Mouse (Mus musculus): Measurements from ENCODE around the gene Rpp40.

Rpp40 gene

DNA sequence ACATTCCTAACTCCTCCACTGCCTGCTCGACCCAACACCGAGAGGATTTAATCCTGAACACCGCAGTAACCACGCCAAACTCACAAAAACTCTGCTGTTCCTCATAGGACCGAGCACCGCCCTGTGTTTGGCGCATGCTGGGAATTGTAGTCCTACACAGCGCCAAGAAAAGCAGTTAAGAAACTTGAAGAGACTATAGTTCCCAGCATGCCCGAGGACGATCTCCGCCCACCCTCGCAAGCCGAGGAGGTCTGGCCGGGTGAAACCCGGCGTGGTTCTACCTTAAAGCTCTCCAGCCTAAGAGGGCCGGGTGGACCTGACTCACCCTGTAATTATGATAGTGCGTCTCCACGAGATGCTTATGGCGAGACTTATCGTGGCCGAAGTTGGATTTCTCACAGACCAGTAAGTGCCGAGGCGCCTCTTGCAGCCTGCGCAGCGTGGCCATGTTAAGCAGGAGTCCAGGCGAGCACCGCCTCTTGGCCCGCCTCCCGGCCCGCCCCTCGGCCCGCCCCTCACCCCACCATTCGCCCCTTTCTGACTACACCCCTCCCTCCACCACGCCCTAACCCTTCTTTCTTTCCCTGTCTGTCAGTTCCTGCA lies at the start of gene Rpp40:
TSS of gene Rpp40 (minus strand) at position 481 of the 603 bp plus-strand sequence.
- in situ Hi-C loops (cut with MboI; ENCODE audit: low sequenced_read_pairs): no loop called here

DNA sequence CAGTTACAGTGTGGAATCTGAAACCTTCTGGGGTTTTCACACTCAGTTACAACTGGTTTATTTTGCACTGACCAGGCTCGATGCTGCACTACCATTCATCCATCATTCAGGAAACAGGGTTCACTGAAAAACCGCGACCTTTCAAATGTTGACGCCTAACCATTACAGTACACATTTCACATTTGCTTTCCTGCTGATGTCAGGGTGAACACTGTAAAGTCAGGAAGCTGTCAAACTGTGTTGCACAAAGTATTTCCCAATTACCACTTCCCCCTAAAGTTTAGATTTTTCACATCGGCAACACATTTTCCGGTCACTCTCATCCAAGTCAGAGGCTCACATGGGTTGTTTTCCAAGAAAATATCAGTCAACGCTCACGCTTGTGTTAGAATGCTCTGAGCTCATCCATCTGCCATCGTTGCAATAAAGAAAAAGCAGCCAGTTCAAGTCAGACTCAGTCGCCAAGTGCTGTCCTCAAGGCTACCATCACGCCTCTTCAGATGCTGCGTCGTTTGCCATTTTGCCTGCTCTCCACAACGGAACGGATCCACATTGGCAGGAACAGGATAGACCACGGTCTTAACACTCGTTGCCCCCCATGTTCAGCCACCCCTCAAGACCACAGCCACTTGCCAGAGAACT lies 43.8 kb upstream of the Rpp40 start:
- in situ Hi-C loops (cut with MboI; ENCODE audit: low sequenced_read_pairs): loop anchor here (10.0 kb wide), 1 partner anchor 175 kb away; no protein-coding TSS in a partner anchor

DNA sequence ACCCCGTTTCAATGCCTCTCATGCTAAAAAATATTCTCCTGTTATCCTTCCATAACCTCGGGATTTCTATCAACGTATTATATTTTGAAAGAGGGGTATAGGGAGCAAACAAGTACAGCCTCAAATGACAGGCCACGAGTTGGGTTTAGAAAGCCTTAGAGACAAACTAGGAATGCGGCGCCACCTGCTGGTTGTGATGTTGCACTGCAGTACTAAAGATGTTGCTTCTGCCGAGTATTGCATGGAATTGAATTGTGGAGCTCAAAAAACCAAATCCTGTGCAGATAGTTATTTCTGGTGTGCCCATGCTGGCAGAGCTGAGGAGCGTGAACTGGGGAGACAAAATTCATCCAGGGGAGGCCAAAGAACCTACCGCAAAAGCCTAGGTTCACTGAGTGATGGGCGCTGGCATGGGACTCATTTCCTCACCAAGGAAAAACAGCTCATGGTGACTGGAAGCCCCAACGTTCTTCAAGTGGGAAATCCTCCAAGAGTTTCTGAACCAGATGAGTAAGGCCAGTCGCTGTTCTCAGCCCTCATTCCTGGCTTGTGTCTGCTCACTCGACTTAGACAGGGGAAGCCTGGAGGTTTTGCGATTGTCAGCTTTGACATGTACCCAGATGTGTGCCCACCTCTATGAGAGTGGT lies 41.3 kb upstream of the Rpp40 start:
- in situ Hi-C loops (cut with MboI; ENCODE audit: low sequenced_read_pairs): loop anchor here (10.0 kb wide), 1 partner anchor 173 kb away; no protein-coding TSS in a partner anchor

DNA sequence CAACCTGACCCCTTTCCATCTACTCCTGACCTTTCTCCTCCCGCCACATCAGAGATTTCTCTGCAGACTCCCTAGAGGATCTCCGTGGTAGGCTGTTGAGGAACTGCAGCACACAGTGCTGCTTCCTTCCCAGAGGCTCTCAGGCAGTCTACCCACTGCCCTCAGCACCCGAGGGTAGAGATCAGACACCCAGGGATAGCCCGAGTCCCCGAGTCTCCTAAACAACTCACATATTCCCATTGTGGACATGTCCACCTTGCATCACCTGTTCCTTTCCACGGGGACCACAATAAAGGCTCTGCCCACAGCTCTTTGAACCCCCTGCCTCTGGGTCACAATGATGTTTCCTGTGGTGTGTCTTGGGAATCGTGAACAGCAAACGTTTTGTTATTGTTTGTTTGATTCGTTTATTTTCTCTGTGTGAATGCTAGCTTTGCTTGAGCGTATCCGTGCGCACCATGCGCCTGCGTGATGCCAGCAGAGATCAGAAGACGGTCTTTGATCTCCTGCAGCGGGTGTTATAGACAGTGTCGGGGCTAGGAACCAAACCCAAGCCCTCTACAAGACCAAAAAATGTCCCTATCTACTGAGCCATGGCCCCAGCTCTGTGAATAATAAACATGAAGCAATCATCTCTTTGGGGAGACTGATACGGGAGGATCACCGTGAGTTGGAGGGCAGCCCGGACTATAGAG lies 40.6 kb upstream of the Rpp40 start:
- in situ Hi-C loops (cut with MboI; ENCODE audit: low sequenced_read_pairs): loop anchor here (10.0 kb wide), 1 partner anchor 172 kb away; no protein-coding TSS in a partner anchor

DNA sequence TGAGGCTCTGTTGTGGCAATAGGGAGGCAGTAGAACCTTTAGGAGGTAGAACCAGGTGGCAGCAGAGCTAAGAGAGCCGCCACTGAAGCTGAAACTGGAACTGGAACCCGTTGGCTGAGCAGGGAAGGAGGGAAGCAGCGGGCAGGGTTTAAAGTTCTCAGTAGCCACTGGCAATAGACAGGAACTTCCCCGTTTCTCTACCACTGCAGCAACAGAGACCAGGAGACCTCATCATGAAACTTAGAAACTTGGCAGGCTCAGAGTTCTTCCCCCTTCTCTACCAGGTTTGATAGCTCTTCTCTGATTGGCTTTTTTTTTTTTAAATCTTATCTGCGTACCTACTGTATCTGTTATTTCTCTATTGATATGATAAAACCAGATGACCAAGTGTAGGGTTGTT lies 34.8 kb upstream of the Rpp40 start:
- in situ Hi-C loops (cut with MboI; ENCODE audit: low sequenced_read_pairs): loop anchor here (10.0 kb wide), 1 partner anchor 166 kb away; no protein-coding TSS in a partner anchor

DNA sequence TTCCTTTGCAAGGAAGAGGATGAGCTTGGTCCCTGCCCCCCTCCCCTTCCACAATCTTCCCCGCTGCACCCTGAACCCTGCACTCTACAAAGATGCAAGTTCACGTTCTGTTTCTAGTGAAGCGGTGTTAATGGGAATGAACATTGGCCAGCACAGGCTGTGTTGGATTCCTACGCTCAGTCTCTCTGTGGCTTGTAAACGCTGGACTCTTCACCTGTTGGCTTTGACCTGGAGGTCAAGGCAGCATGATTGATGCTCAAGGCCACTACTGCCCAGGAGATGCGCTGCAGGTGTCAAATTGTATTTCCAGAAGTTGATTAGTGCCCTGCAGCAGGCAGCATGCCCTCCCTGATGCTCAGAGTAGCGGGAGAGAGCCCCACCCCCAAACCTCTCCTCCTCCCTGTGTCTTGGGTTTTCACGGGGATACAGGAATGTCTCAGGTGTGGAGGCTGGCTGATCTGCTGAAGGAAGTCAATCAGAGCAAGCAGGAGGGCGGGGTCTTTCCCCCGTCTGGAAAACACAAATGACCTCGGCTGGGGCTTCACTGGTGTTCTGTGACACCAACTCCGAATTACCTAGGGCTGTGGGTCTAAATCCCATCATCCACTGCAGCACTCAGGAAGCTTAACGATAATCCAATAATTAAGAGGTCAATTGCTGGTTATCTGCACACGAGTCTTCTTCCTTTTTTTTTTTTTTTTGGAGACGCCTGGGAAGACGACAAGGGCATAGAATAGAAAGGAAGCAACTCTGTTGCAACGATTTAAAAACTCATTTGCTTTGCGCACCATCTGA lies 33.9 kb upstream of the Rpp40 start:
- in situ Hi-C loops (cut with MboI; ENCODE audit: low sequenced_read_pairs): loop anchor here (10.0 kb wide), 1 partner anchor 165 kb away; no protein-coding TSS in a partner anchor

DNA sequence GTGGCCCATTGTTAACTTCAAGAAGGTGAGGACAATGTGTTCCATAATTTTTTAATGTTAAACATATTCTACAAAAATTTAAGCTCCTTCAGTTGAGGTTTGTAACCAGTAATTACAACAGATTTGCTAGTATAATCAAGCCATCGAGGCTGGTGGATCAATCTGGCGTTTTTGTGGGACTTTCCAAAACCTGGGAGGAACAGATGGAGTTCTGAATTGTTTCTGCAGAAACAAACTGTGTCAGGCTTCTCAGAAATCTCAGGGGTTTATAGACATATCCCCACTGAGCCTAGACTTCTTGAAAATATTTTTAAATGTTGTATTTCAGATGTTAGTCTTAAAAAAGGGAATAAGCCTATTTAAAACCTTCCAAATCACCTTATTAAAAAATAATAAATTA lies 31.8 kb upstream of the Rpp40 start:
- in situ Hi-C loops (cut with MboI; ENCODE audit: low sequenced_read_pairs): no loop called here

DNA sequence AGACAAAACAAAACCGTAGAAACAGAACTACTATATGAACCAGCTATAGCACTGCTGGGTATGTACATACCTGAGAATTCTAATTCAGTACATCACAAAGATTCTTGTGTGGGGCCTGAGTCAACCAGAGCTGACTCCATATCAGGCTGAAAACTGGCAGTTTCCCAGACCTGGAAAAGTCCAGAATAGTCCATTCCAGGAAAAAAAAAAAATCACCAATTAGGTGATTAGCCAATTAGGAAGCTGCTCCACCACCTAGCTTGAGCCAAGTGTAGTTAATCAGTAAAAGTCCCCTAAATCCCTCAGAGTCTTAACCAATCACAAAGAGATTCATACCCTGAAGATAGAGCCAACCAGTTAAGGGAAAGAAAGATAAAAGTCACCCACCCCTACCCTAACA lies 5.3 kb upstream of the Rpp40 start:
- in situ Hi-C loops (cut with MboI; ENCODE audit: low sequenced_read_pairs): no loop called here

DNA sequence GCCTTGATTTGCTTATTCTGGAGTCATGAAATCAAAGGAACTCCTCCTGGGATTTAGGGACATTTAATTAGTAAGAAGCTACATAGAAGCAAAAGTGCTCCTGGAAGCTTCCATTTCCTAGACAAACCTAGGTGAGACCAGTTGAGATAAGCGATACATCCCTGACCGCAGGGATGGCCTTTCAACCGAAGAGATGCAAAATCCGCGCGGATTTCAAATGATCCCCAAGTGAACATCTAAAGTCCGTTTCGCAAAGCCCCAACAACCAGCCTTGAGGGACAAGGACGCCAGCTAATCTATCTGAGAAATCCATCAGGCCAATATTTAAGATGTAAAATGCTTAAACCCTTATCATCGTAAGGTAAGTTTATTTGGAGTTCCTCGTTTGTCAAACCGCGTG lies 781 bp downstream of the Rpp40 start:
- in situ Hi-C loops (cut with MboI; ENCODE audit: low sequenced_read_pairs): no loop called here

DNA sequence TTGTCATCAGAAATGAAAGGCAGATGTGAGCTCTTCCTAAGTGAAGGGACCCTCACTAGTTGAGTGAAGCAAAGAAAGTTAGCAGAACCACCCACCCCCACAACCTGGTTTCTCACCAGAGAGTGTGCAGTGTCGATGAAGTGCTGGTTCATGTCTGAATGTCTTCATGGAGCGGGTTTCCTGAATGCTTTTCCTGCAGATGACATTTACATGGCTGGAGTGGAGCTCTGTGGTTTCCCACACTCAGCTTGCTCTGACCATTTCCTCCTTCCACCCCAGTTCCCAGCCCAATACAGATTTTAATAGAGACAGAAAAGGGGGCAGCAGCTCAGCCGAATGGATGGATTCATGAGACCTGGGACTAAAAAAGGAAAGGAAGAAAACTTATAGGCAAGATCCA lies 13.3 kb downstream of the Rpp40 start:
- in situ Hi-C loops (cut with MboI; ENCODE audit: low sequenced_read_pairs): no loop called here

DNA sequence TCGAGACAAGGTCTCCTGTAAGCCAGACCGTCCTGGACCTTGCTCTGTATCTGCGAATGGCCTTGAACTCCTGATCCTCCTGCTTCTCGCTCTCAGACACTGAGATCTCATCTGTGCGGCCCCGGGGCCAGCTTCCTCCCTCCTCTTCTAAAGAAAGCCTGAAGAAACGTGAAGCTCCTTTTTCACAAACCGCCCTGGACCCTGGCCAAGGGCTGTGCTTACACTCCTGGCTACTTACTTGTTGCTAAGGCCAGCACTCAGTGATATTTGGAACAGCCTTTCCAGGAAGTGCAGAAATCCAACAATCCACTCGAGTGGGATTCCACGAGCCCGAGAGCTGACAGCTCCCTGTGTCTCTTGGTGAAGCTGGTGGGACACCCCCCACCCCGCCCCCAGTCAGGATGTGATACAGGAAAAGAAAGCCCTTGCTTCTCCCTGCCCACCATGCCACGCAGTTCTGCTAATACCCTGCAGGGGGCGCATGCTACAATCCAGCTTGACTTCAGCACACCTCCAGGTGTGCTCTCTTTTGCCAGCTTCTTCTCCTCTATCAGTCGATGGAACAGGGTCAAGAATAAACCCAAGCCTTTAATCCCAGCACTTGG lies 19.9 kb downstream of the Rpp40 start:
- in situ Hi-C loops (cut with MboI; ENCODE audit: low sequenced_read_pairs): no loop called here

DNA sequence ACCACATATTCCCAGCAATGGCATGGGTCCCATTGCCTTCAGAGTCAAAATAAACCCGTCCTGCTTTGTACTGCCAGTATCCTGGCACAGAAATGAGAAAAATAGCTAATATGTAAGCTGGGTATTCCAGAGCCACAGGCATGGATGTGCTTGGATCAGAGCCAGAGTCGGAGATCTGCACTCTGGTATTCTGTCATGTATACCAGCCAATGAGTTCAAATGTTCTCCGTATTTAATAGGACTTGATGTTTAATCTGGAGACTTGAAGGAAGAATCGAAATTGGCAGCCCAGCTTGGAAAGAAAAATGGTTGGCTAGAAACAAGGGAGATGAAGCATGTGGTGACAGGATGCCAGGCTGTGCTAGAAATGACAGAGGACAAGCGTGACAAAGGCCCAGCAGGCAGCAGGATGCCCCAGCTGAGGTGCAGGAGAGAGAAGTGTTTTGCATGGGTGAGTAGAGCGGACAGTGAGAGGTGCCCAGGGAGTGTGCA lies 25.6 kb downstream of the Rpp40 start:
- in situ Hi-C loops (cut with MboI; ENCODE audit: low sequenced_read_pairs): no loop called here

DNA sequence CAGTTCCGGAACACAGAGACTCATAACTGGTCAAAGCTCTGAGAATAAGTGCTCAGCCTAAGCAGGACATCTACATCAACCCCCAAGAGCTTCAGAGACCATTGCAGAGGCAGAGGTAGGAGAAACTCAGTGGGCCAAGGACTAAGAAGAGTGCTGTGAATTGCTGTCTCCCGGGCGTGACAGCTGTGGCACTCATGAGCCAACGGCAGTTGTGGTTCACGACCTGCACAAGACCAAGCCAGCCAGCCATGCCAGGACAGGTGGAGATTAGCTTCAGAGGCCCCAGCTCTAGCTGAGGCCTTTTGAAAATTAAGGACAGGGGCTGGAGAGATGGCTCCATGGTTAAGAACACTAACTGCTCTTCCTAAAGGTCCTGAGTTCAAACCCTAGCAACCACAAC lies 26.6 kb downstream of the Rpp40 start:
- in situ Hi-C loops (cut with MboI; ENCODE audit: low sequenced_read_pairs): no loop called here

DNA sequence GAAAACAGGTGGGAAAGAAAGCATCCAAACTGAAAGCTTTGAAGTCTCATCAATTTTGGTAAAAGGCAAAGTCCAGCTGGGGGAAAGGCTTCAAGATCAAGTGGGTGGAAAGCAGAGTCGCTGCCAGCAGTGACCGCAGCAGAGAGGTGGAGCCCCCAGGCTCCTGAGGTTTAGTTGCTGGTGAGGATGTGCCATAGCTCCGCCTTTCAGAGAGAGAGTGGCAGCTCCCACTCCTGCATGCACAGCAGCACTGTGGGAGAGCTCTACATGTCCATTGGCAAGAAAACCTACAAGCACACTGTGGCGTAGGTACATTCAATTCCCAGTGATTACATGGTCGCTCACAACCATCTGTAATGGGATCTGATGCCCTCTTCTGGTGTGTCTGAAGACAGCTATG lies 27.1 kb downstream of the Rpp40 start:
- in situ Hi-C loops (cut with MboI; ENCODE audit: low sequenced_read_pairs): no loop called here

DNA sequence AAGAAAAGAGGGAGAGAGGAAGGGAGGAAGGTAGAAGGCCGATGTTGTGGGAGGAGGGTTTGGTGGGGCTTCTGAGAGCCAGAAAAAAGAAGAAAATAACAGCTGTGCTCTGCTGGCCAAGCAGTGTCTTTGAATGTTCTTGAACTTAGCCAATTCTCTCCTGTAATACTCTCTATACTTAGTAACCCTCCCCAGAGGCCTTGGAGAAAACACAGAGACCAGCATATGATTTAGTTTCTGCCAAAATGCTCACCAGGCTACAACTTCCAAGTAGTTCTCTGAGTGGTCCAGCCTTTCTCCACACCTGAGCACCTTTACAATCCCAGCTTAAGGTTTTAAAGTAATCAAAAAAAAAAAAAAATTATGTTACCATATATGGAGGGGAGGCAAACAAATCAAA lies 27.9 kb downstream of the Rpp40 start:
- in situ Hi-C loops (cut with MboI; ENCODE audit: low sequenced_read_pairs): no loop called here

DNA sequence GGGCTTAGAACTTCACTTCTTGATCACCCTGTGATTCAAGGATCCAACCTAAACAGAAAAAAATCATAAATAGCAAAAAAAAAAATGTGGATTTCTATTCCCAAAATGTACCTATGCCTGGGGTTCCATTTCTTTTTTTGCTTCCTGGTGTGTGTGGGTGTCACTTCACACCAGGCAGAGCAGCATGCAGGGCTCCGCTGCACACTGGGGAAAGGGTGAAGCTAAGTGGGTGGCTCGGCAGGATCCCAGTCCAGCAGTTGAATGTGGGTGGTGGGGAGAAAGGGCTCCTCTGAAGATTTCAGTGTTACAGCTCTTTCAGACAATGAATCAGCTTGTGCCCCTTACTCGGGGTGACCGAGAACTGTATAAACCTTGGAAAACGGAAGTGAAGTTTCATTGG lies 30.8 kb downstream of the Rpp40 start:
- in situ Hi-C loops (cut with MboI; ENCODE audit: low sequenced_read_pairs): no loop called here

DNA sequence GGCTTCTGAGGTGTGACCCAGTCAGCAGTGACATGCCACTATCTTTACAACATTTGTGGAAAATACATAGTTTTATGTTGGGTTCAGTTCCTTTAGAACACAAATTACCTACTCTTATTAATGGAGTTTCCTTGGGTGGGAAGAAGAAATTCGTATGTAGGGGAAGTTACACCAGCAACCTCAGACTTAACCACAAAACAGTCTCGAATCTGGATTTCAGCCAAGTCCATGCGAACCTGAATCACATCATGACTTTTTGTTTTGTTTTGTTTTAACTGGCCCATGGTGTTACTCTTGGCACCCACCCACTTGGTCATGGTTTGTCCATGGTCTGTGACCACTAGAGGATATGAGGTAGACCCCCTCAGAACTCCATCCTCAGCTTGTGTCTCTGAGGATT lies 35.1 kb downstream of the Rpp40 start:
- in situ Hi-C loops (cut with MboI; ENCODE audit: low sequenced_read_pairs): no loop called here

DNA sequence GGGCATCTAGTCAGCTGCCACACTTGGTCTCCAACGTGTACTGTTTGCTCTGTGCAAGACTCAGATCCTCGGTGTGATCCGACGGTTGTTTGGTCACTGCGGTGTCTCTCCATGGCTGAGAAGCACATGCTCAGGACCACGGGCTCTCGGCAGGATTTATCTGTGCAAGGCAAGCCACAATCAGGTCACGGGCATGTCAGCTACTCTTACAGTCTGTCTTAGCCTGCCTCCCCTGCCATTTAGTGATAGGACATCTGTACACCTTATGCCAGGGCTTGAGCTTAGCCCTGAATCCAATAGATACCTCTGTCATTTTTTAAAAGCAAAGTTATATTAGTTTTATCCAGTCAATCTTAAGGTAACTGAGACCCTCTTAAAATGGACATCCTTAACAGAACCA lies 35.5 kb downstream of the Rpp40 start:
- in situ Hi-C loops (cut with MboI; ENCODE audit: low sequenced_read_pairs): no loop called here

DNA sequence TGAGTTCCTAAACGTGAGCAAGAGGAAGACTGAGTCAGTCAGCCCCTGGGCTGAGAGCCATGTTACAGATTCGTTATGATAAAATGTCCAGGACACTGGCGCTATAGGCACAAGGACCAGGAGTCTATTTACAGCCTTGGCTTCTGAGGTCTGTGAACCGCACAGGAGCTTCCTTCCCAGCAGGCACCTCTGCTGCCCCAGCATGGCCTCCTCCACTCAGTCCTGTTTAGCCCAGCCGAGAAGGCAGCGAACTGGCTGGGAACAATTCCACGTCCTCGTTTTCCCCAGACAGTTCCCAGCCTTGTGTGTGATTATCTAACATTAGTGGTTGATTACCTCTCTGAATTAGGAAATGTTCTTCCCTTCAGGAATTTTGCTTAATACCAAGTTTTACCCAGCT lies 45.2 kb downstream of the Rpp40 start:
- in situ Hi-C loops (cut with MboI; ENCODE audit: low sequenced_read_pairs): no loop called here

DNA sequence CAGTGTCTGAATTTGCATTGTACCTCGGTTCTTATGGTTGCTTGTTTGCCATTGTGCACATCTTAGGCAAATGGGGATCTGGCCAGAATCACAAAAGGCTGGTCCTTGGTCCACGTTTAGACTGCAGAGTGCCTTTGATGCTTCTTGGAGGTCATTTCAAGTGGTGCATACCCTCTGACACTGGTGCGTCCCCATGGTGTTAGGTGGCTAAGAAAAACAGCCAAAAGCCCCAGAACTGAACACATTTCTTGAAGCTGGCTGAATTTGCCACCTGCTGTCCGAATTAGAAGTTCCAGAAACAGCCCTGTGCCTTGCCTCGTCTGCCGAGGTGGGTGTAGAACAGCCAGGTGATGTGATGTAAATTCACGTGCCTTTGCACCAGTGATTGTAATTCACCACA lies 48.7 kb downstream of the Rpp40 start:
- in situ Hi-C loops (cut with MboI; ENCODE audit: low sequenced_read_pairs): no loop called here
